8 mouse cellular contexts compared by ENCODE assay signal in the genomic region with DNA sequence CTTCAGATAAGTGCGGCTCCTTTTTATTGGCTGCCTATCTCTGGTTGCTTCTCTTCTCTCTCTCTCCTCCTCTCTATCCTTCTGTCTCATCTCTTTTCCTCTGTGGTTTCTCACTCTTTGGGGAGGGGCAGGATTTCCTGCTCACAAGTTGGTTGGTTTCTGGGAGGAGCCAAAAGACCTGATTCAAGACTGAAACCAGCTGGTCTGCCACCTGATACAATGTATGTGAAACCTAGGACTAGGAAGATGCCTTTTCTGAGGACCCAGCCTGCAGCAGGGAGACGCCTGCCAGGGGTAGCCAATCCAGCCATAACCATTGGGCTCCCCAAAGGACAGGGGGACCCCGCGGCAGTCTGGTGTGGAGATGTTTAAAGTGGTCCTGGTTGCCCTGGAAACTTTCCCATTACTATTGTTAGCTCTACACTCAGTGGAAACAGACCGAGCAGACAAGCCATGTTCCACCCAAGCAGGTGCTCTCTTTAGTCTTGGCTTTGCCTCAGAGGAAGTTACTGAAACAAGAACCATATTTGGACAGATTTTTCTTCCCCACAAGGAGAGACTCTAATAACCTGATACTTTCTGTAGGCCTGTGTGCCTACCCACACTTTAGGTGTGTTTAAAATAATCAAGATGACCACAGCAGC. TPM values are rescaled to one million over a fixed set of nuclear protein-coding genes. Genes with fewer than 3 reads are reported as not detected.
A peak's percentile ranks its signal among the peaks of the same experiment; 100 is the strongest.
DNase-seq lines count a peak whose midpoint lies in the region; ATAC-seq and TF ChIP-seq lines count a peak whose summit lies in the region.

TSS of gene Hsd11b1 (minus strand) at position 121 of the 644 bp plus-strand sequence.

- H3K9ac ChIP-seq in forebrain, postnatal 0 days = no peak within 1 kb of the TSS
- H3K9ac ChIP-seq in forebrain, embryonic 14.5 days (ENCODE audit: low read length) = no peak within 1 kb of the TSS

- no peaks in the 10 kb centered on the region for H3K36me3 ChIP-seq in forebrain, postnatal 0 days (ENCODE audit: insufficient read depth)
- no peaks in the 10 kb centered on the region for H3K36me3 ChIP-seq in forebrain, embryonic 14.5 days (ENCODE audit: control insufficient read depth, insufficient read depth, low read length)

- peak; percentile 32 for DNase-seq in forebrain, postnatal 0 days
- no peak for DNase-seq in forebrain, embryonic 14.5 days (ENCODE audit: low spot score)
- peak; percentile 14 for DNase-seq in testis, postnatal 14 days (ENCODE audit: low spot score)
- DNase-seq in testis, postnatal 10 days (ENCODE audit: low spot score) = no peak
- peak; percentile 63 for DNase-seq in lung, postnatal 10 days
- DNase-seq in ovary, postnatal 10 days (ENCODE audit: low spot score) = no peak
- DNase-seq in cerebellum, postnatal 36 days = no peak

- no peaks in the 10 kb centered on the region for H3K4me1 ChIP-seq in forebrain, postnatal 0 days (ENCODE audit: insufficient read depth)
- no peaks in the 10 kb centered on the region for H3K4me1 ChIP-seq in forebrain, embryonic 14.5 days (ENCODE audit: control insufficient read depth, insufficient read depth, low read length)

- 58% methylated on average over 5 of the region's 5 CpGs for WGBS in forebrain, postnatal 0 days
- WGBS in forebrain, embryonic 14.5 days = 71% methylated on average over 5 of the region's 5 CpGs

- H3K9me3 ChIP-seq in forebrain, postnatal 0 days (ENCODE audit: low read length) = no peaks in the 10 kb centered on the region
- H3K9me3 ChIP-seq in forebrain, embryonic 14.5 days (replicated peaks; ENCODE audit: control insufficient read depth, low read length) = no peaks in the 10 kb centered on the region

- H3K4me2 ChIP-seq in forebrain, postnatal 0 days (ENCODE audit: low read depth) = no peak within 1 kb of the TSS
- no peak within 1 kb of the TSS for H3K4me2 ChIP-seq in forebrain, embryonic 14.5 days (ENCODE audit: low read length)

- no peaks in the 10 kb centered on the region for H3K27me3 ChIP-seq in forebrain, postnatal 0 days (ENCODE audit: insufficient read depth, low read length)
- H3K27me3 ChIP-seq in forebrain, embryonic 14.5 days (replicated peaks; ENCODE audit: control insufficient read depth, insufficient read depth, low read length) = no peaks in the 10 kb centered on the region

- no peak within 1 kb of the TSS for H3K4me3 ChIP-seq in forebrain, postnatal 0 days (ENCODE audit: low read depth, low read length)
- H3K4me3 ChIP-seq in forebrain, embryonic 14.5 days (ENCODE audit: low read depth, low read length) = no peak within 1 kb of the TSS

- H3K27ac ChIP-seq in forebrain, postnatal 0 days (ENCODE audit: low read depth, low read length) = peak within 1 kb of the TSS; percentile 35; the same call in 1 of the 2 replicates
- no peak within 1 kb of the TSS for H3K27ac ChIP-seq in forebrain, embryonic 14.5 days (ENCODE audit: low read depth, low read length)

- ATAC-seq in forebrain, postnatal 0 days = peak; percentile 53
- no peak for ATAC-seq in forebrain, embryonic 14.5 days
- ATAC-seq in erythroid progenitor cell, adult 5-6 weeks (replicated peaks; ENCODE audit: low FRiP score, poor library complexity, severe bottlenecking) = no peak

- no peak for TF ChIP-seq CTCF in forebrain, postnatal 0 days (IDR thresholded peaks at IDR 0.05; ENCODE audit: low read depth)

RNA-seq across cellular contexts. Expression of gene Hsd11b1, which starts in this region (rescaled TPM):
- total RNA-seq in forebrain, postnatal 0 days (2014; rRNA removed) = 1.8 TPM in 2 replicates
- polyA plus RNA-seq in forebrain, postnatal 0 days (2015; fragmentation: Nextera tagmentation; extraction: Ambion mirVana) = 2.0 and 2.1 TPM in 2 replicates
- polyA plus RNA-seq in forebrain, embryonic 14.5 days (2014; fragmentation: Nextera tagmentation; extraction: Ambion mirVana) = 0.41 and 0.47 TPM in 2 replicates
- total RNA-seq in erythroid progenitor cell, adult 5-6 weeks (2015; ENCODE audit: low replicate concordance) = 23.8 and 24.7 TPM in 2 replicates
- total RNA-seq in erythroid progenitor cell, adult 5-6 weeks (2017; ENCODE audit: low replicate concordance) = 7.7 and 8.5 TPM in 2 replicates

Comparison
In these comparisons a context has a peak if more than half of its experiments do, and no peak if none do; other contexts are left out.
1. DNase-seq: peak in forebrain, postnatal 0 days (single experiment), testis, postnatal 14 days (single experiment) and lung, postnatal 10 days (single experiment); none in forebrain, embryonic 14.5 days (single experiment), testis, postnatal 10 days (single experiment), ovary, postnatal 10 days (single experiment) and cerebellum, postnatal 36 days (0 of 2).